Mouse (Mus musculus) E14TG2a.4 (cell line): ENCODE data around the gene Rdh9.

Source experiments
- H3K27me3 ChIP-seq: 2 replicates; pipeline ENCODE4 v1.6.1; 2014; ENCODE audit warnings: low read length, control low read depth; ENCODE audit not compliant: insufficient read depth
- H3K36me3 ChIP-seq: 2 replicates; pipeline ENCODE4 v1.6.1; 2014; ENCODE audit warnings: low read length, control low read depth; ENCODE audit not compliant: insufficient read depth
- H3K4me1 ChIP-seq: replicated peaks from 2 replicates; pipeline ENCODE4 v1.6.1; 2014; ENCODE audit warnings: low read depth, low read length, control low read depth
- H3K4me3 ChIP-seq: replicated peaks from 2 replicates; pipeline ENCODE4 v1.5.1; 2014; ENCODE audit warnings: mild to moderate bottlenecking, low read length
- H3K9me3 ChIP-seq: 2 replicates; pipeline ENCODE4 v1.6.1; 2014; ENCODE audit warnings: low read length, control low read depth
- CTCF ChIP-seq: conservative IDR thresholded peaks from 2 replicates; pipeline ENCODE4 v1.5.1; 2014; ENCODE audit warnings: low read length
- NANOG ChIP-seq: IDR thresholded peaks from 2 replicates; pipeline ENCODE4 v1.6.1; 2014; ENCODE audit warnings: borderline replicate concordance, low read length, mixed read lengths
- POU5F1 ChIP-seq: IDR thresholded peaks from 2 replicates; pipeline ENCODE4 v1.6.1; 2014; ENCODE audit warnings: low read length, borderline replicate concordance

Gene Rdh9

GRCm38 (mm10) chr10:127776011-127776410 is at the start of gene Rdh9:
Gene Rdh9 (plus strand): TSS chr10:127776386.
- no peaks in the 10 kb centered on the region for H3K27me3 ChIP-seq
- no peaks in the 10 kb centered on the region for H3K4me1 ChIP-seq
- TF ChIP-seq NANOG: no peak
- no peak for TF ChIP-seq CTCF
- no peak for TF ChIP-seq POU5F1
- no peak within 1 kb of the TSS for H3K4me3 ChIP-seq
- no peaks in the 10 kb centered on the region for H3K36me3 ChIP-seq
- H3K9me3 ChIP-seq: no peaks in the 10 kb centered on the region

- Histone ChIP-seq H3K4me1 (peaks cover 34% of the 10 kb centered on the region), H3K27me3 (peaks cover 33% of the 10 kb centered on the region), H3K9me3 (no peaks in the 10 kb centered on the region), H3K36me3 (no peaks in the 10 kb centered on the region), H3K4me3 (0 out of 2 replicates have a peak overlapping the region, but pooled peaks have one; percentile 6)
- TF ChIP-seq NANOG (no peak), POU5F1 (no peak), CTCF (no peak)
These were observed 47.7 kb upstream of the Rdh9 start for GRCm38 (mm10) chr10:127728437-127728836.

GRCm38 (mm10) chr10:127730285-127730932 is 45.8 kb upstream of the Rdh9 start:
- Histone ChIP-seq H3K4me3 (no peak overlapping the region), H3K36me3 (no peaks in the 10 kb centered on the region), H3K27me3 (peaks cover 25% of the 10 kb centered on the region), H3K4me1 (peaks cover 39% of the 10 kb centered on the region), H3K9me3 (peaks cover 9% of the 10 kb centered on the region)
- TF ChIP-seq CTCF: no peak
- TF ChIP-seq NANOG: no peak
- TF ChIP-seq POU5F1: no peak

GRCm38 (mm10) chr10:127730933-127731310 is 45.3 kb upstream of the Rdh9 start:
- TF ChIP-seq NANOG: no peak
- no peak for TF ChIP-seq POU5F1
- no peak for TF ChIP-seq CTCF
- Histone ChIP-seq H3K4me3 (no peak overlapping the region), H3K36me3 (no peaks in the 10 kb centered on the region)

GRCm38 (mm10) chr10:127731397-127731796 is 44.8 kb upstream of the Rdh9 start:
- no peaks in the 10 kb centered on the region for H3K36me3 ChIP-seq
- H3K9me3 ChIP-seq: peaks cover 10% of the 10 kb centered on the region
- H3K4me1 ChIP-seq: peaks cover 39% of the 10 kb centered on the region
- no peak for TF ChIP-seq NANOG
- H3K27me3 ChIP-seq: peaks cover 19% of the 10 kb centered on the region
- no peak overlapping the region for H3K4me3 ChIP-seq

More at GRCm38 (mm10) chr10:127730933-127731310, 45.3 kb upstream of the Rdh9 start:
- Histone ChIP-seq H3K27me3 (peaks cover 20% of the 10 kb centered on the region), H3K9me3 (peaks cover 10% of the 10 kb centered on the region), H3K4me1 (peaks cover 39% of the 10 kb centered on the region)

GRCm38 (mm10) chr10:127734434-127734833 is 41.8 kb upstream of the Rdh9 start:
- TF ChIP-seq CTCF (no peak; the same call in 1 of the 2 replicates), POU5F1 (no peak), NANOG (no peak)
- Histone ChIP-seq H3K4me3 (no peak overlapping the region), H3K27me3 (peaks cover 7% of the 10 kb centered on the region; the same call in 1 of the 2 replicates), H3K4me1 (peaks cover 27% of the 10 kb centered on the region), H3K36me3 (no peaks in the 10 kb centered on the region), H3K9me3 (peaks cover 10% of the 10 kb centered on the region)

- no peak overlapping the region for H3K4me3 ChIP-seq
- H3K9me3 ChIP-seq: peaks cover 10% of the 10 kb centered on the region
- peaks cover 10% of the 10 kb centered on the region; the same call in 1 of the 2 replicates for H3K27me3 ChIP-seq
- peaks cover 32% of the 10 kb centered on the region for H3K4me1 ChIP-seq
- TF ChIP-seq NANOG: no peak
- H3K36me3 ChIP-seq: peaks cover 2% of the 10 kb centered on the region
These were observed 39.9 kb upstream of the Rdh9 start for GRCm38 (mm10) chr10:127736266-127736665.

- no peak overlapping the region for H3K4me3 ChIP-seq
- H3K27me3 ChIP-seq: peaks cover 10% of the 10 kb centered on the region; the same call in 1 of the 2 replicates
- TF ChIP-seq NANOG: no peak
- no peak for TF ChIP-seq CTCF
- no peak for TF ChIP-seq POU5F1
- peaks cover 35% of the 10 kb centered on the region for H3K4me1 ChIP-seq
- H3K36me3 ChIP-seq: peaks cover 8% of the 10 kb centered on the region
- peaks cover 10% of the 10 kb centered on the region for H3K9me3 ChIP-seq
These were observed 39.3 kb upstream of the Rdh9 start for GRCm38 (mm10) chr10:127736916-127737315.

- Histone ChIP-seq H3K9me3 (peaks cover 10% of the 10 kb centered on the region), H3K36me3 (peaks cover 14% of the 10 kb centered on the region)
- TF ChIP-seq NANOG: no peak
- TF ChIP-seq CTCF: no peak
- no peak for TF ChIP-seq POU5F1
These were observed 38.6 kb upstream of the Rdh9 start for GRCm38 (mm10) chr10:127737552-127737951.

More at GRCm38 (mm10) chr10:127737552-127737951, 38.6 kb upstream of the Rdh9 start:
- H3K4me1 ChIP-seq: peaks cover 42% of the 10 kb centered on the region
- H3K4me3 ChIP-seq: no peak overlapping the region
- H3K27me3 ChIP-seq: peaks cover 10% of the 10 kb centered on the region; the same call in 1 of the 2 replicates
